Mouse (Mus musculus) thymus, postnatal 10 days (tissue): ENCODE measurements around the gene Kctd2.
"Not testable (repeated sequence)": the region's sequence is repeated elsewhere in the genome, so short reads cannot be mapped to it uniquely, and the experiment has no call there.

Experiments
- DNase-seq, 2 experiments: peaks; one replicate each; pipeline ENCODE4 v3.0.0; 2021; ENCODE audit warnings: low spot score in 2 of 2

Kctd2 gene

GRCm38 (mm10) chr11:115439326-115439725 lies 19.4 kb downstream of the Kctd2 start:
- no peak for DNase-seq

- no peak for DNase-seq
These were observed 20.1 kb downstream of the Kctd2 start, which contains the start of gene Trim80 for GRCm38 (mm10) chr11:115439906-115440595. Gene Trim80, plus strand, starts transcription at chr11:115440545.

- DNase-seq: peak; percentile 62 to 72
These were observed 21.5 kb downstream of the Kctd2 start for GRCm38 (mm10) chr11:115441417-115441816.

- DNase-seq: no peak
These were observed 27.0 kb downstream of the Kctd2 start for GRCm38 (mm10) chr11:115446906-115447305.

GRCm38 (mm10) chr11:115447321-115447885 lies 27.5 kb downstream of the Kctd2 start:
- DNase-seq: no peak

- no peak for DNase-seq
These were observed 28.1 kb downstream of the Kctd2 start for GRCm38 (mm10) chr11:115448075-115448474.

DNA sequence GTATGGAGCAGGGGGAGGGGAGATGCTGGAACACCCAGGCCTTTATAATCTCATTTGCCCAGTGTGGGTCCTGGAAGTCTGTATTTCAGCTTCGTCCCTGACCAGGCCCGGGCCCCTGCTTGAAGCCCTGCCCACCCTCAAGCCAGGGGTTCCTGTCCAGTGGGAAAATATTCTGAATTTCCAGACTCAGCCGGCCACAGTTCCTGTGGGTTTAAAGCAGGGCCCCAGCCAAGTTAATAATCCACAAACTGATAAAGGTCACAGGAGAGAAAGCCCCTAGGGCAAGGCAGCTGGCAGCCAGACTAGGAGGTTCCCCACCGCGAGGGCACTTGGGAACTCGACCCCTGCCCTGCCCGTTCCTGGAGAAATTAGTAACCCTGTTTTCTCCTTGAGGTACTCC lies 29.1 kb downstream of the Kctd2 start:
- no peak for DNase-seq

DNA sequence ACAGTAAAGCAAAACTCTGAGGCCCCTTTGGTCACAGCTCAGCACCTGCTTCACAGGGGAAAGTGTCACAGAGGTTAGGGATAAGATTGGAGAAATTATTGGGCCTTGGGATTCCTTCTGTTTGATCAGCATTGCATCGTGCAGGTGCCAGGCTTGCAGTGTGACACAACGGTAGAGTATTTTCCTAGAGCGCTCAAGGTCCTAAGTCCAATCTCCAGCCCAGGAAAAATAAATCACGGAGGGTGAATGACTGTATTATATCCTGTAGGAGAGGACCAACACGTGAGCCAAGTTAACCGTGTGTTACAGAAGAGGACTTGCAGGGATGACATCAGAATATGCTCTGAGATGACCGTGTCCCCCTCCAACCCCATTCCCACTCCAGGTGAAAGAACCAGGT lies 30.2 kb downstream of the Kctd2 start:
- DNase-seq: no peak

DNA sequence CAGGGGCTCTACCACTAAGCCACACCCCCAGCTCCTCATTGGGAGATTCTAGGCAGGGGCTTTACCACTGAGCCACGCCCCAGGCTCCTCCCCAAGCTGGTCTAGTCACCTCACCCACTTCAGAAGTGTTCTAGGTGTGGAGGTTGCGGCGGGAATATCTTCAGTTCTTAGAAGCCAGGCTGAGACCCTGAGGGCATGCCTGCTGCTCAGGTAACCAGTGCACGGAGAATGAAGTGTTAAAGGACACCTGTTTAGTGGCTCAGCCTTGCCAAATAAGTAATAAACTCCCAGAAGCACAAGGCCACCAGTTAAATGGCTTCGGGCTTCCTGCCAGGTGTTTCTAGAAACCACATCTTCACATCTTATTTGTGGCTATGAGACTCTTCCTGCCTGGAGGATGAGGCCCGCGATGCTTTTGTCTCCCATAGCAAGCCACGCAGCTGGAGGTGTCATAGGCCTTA lies 31.9 kb downstream of the Kctd2 start:
- peak; percentile 84 to 87 for DNase-seq

GRCm38 (mm10) chr11:115452281-115452860 lies 32.4 kb downstream of the Kctd2 start:
- DNase-seq: no peak

GRCm38 (mm10) chr11:115453306-115453705 lies 33.4 kb downstream of the Kctd2 start:
- DNase-seq: peak in 1 of 2 experiments; percentile 42

GRCm38 (mm10) chr11:115454822-115455221 lies 34.9 kb downstream of the Kctd2 start:
- DNase-seq: not testable (repeated sequence)

DNA sequence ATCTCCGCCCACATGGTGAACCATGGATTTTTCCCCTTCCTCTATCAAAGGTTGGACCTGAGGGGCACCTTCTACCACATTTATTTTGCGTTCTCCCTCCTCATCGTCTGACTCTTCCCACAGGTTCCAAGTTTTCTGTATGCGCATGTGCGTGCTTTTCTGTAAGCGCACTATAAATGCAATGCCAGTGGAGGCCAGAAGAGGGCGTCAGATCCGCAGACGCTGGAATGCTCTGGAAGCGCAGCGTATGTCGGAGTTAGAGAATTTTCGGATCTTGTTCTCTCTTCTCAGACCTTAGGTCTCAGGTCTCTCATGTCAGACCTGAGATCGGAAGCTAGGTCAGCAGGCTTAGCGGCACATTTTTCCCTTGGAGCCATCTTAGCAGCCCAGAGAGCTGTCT lies 35.7 kb downstream of the Kctd2 start:
- DNase-seq: no peak

DNA sequence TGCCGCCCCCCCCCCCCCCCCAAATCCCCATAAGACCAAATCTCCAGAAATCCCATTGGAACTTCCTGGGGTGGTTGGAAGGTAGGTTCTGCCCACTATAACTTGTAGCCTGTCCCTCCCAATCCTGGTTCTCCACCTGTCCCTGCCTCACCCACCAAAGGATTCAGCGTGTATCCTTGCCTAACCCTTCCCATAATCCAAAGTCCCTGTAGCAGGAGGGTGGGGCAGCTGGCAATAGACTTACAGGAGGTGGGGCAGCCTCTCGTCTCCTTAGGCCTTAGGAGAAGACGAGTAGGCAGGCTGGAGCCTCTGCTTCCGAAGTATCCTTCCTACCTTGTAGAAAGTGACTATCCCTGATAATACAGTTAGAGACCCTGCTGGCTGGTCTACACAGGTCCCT lies 36.3 kb downstream of the Kctd2 start:
- no peak for DNase-seq

DNA sequence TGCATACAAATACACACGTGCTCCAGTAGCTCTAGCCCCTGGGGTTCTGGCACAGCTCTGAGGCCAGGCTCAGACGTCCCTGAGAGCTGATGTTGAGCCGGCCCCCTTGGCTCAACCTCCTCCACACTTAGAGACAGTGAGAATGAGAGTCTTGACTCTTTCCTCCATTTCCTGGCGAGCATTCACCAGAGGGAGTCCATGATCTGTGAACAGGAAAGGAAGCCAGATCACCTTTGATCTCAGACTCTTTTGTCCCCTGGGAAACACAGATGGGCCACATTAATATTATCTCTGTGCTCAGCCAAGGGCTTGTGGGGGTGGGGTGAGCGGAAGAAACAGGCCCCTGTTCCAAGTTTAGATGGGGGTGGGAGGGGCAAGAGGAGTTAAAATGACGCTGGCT lies 37.5 kb downstream of the Kctd2 start:
- DNase-seq: no peak

DNA sequence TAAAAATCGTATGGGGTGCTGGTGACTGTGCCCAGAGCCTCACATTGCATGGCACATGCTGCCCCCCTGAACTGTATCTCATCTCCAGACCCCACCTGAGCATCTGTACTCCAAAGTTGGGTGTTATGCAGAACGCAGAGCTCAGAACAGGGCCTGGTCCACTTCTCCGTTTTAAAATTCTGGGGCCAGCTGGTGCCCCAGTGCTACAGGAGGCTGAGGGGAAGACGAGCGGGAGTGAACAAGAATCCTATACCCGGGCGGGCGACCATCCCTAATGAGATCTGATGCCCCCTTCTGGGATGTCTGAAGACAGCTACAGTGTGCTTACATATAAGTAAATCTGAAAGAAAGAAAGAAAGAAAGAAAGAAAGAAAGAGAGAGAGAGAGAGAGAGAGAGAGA lies 41.0 kb downstream of the Kctd2 start:
- no peak for DNase-seq

DNA sequence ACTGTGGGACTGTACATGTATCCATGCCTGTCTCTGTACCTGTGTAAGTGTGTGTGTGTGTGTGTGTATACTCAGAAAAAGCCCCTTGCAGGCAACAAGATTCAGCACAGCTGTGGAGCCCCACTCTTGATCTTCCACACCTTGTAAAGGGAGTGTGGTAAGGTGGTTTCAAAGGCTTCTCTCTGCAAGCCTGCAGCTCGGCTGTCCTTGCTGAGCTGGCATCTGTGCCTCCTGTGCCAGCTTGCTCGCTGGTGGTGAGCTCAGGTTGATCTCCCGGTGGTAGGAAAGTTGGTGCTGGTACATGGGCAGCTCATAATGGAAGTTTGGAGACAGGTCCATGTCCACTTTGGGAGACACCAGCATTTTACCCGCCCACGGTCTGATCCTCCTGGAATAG lies 41.9 kb downstream of the Kctd2 start:
- DNase-seq: peak; percentile 67 to 75

DNA sequence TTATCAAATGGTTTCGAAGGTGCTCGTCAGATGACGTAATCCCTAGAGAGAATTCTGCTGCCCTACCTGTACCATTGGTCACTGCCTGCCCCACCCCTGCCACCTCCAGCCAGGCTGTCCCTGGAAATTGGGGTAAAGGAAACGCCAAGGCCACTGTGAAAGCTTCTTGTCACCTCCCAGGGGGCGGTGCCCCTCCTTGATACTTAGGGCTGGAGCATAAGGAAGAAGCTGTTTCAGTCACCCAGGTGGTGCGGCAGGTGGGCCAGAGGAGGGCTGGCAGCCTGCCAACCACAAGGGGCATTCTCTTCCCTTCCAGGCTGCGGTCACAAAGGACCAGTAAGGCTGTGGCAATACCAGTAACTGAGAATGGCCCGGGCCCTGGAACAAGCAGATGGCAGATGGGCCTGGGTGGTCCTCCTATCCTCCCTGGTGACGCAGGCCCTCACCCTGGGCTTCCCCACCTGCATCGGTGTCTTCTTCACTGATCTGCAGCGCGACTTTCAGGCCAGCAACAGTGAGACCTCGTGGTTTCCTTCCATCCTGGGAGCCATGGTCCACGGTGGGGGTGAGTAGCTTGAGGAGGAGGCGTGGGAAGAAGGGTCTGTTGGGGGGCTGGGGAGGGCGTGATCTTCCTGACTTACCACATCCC lies 42.4 kb downstream of the Kctd2 start, which contains the start of gene Slc16a5:
Gene Slc16a5 (plus strand): TSS at position 232 of the 649 bp plus-strand sequence.
- DNase-seq: peak; percentile 77 to 83

DNA sequence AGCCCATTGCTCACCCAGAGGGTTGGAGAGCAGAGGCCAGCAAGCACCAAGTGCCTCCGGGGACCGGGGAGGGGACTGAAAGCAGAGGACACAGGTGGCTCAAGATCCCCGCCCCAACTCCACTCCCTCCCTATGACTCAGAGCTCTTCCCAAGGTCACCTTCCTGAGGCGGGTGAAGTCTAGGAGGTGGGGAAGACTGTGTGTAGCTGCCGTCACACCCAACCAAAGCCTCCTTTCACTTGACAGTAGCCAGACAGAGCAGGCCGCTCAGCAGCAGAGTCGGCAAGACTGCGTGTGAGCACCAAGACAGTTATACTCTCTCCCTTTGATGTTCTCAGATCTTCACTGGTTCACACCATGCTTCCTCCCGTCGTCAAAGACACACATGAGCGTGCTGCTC lies 43.5 kb downstream of the Kctd2 start:
- peak; percentile 68 to 72 for DNase-seq

- DNase-seq: peak; percentile 48
These were observed 44.9 kb downstream of the Kctd2 start for GRCm38 (mm10) chr11:115464851-115465250.

DNA sequence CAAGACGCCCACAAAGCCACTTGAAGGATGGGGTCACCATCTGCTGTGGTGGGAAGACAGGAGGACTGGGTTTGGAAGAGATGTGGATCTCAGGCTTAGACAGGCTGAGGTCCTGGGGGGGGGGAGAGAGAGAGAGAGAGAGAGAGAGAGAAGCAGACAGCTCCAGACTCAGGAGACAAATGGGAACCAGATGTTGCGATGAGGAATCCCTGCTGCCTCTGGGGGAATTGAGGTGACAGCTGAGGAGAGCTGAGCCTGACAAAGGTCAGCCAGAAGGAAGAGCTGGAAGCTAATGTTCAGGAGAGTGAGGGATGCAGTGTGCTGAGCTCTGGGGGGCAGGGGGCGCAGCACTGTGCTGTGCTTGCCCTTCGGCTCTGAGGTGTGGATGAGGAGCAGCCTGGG lies 47.3 kb downstream of the Kctd2 start:
- DNase-seq: no peak

DNA sequence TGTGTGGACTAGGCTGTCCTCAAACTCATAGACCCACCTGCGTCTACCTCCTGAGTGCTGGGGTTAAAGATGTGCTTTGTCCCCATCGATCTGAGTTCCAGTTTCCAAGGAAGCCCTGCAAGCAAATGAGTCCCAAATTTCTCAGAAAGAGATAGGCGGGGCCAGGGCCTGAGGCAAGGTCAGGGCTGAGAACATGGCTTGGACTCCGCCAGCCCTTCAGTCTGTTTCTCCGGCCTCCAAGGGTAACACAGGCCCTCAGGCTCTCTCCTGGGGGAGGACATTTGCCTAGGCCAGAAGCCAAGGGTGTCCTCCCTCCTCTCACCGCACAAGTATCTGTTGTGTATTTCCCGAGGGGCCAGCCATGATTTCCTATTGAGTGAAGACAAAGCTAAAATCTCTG lies 52.3 kb downstream of the Kctd2 start:
- DNase-seq: no peak
